Mouse (Mus musculus) thymus, postnatal 25 days (tissue): ENCODE data around the gene Aldh3b3.

Source experiments
- DNase-seq: peaks from one replicate; pipeline ENCODE4 v3.0.0; 2022

Aldh3b3 gene

DNA sequence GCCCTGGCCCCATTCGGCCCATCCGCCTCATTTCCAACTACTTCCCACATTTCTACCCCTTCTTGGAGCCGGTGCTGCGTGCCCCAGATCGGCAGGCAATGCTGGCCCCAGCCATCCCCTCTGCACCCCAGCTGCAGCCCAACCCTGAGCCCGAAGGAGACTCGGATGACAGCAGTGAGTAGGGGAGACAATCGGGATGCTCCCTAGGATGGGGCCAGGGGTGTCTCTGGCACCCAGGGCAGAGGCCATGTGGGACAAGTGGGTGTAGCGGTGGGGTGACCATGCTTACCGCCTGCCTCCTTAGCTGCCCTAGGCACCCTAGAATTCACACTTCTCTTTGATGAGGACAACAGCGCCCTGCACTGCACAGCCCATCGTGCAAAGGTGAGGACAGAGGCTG is 45.2 kb downstream of the Aldh3b3 start:
- DNase-seq = no peak

- no peak for DNase-seq
These were observed 45.9 kb downstream of the Aldh3b3 start for GRCm38 (mm10) chr19:4004331-4004730.

DNA sequence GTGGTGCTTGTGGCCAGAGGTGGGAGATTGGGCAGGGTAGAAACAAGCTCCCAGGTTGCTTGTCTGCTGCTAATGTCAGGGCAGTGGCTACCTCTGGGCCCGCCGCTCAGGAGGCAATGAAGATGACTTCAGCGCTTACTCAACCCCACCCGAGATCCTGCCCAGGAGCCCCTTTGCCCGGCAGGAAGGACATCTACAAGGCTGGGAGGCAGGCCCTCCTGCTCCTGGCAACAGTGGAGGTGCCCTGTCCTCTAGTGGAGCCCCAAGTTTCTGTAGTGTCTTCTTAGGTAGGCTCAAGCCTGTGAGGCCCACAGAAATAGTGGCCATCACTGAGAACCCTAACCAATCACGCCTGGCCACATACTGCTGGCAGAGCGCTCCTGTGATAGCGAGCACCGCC is 46.6 kb downstream of the Aldh3b3 start:
- no peak for DNase-seq

DNA sequence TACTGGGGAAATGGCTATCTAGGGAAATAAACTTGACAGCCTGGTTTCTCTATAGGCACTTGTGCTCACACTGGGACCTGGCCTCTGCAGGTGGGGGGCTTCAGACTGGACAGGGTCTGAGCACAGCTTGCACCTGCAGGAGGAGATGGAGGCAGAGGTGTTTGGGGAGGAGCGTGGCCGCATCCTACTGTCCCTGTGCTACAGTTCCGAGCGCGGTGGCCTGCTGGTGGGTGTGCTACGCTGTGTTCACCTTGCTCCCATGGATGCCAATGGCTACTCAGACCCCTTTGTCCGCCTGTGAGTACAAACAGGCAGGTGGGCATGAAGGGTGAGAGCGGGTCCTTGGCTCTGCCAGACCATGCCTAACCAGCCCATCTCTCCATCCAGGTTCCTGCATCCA is 47.5 kb downstream of the Aldh3b3 start:
- no peak for DNase-seq

- DNase-seq = no peak
These were observed 52.6 kb downstream of the Aldh3b3 start for GRCm38 (mm10) chr19:4011086-4011485.

- DNase-seq = peak; percentile 93
These were observed 54.1 kb downstream of the Aldh3b3 start, which contains the start of gene Ndufv1 for GRCm38 (mm10) chr19:4012432-4013022. Gene Ndufv1, minus strand, starts transcription at chr19:4012806.

- DNase-seq = no peak
These were observed 54.6 kb downstream of the Aldh3b3 start for GRCm38 (mm10) chr19:4013066-4013465.

DNA sequence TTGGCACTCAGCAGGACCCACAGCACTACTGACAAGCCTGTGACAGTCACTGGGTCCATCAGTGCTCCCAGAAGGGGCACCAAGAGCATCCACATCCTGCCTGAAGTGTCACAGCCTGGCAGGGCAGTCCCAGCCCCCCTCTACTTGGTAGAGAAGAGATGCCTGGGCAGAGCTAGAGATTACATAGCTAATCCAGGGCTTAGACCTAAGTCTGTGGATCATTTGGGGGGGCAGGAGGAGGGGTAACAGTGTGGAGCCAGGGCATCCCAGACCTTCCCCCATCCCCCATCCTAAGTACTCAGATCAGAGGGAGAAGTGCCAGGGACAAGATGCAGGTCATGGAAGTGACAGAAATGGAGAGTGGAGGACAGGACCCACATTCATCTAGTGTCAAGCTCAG is 56.4 kb downstream of the Aldh3b3 start:
- DNase-seq = no peak

GRCm38 (mm10) chr19:4015635-4016034 is 57.2 kb downstream of the Aldh3b3 start:
- DNase-seq = no peak

DNA sequence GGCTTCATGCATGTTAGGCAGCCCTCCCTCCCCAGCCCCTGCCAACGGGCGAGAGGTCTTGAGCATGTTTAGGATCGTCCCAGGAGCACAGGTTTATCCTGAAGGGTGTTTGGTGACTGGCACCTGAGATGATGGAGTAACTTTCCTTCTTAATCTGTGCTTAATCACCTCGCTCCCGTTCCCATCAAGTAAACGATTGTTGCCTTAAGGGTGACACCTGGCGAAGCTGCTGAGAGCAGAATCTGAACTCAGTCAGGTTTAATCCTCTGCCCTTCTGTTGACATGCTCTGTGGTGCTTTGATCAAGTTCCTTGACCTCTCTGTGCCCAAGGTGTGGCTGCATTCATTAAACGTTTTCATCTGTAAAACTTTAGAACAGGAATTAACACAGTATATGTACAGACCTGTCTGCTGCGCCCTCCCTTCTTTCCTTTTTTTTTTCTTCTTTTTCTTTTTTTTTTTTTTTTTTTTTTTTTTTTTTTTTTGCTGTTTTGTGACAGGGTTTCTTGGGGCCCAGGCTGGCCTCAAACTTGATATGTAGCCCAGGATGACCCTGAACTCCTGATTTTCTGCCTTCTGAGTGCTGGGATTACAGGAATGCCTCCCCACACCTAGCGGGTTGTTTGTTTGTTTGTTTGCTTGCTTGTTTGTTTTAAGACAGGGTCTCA is 59.6 kb downstream of the Aldh3b3 start:
- no peak for DNase-seq

GRCm38 (mm10) chr19:4018743-4019583 is 60.5 kb downstream of the Aldh3b3 start:
- DNase-seq = peak; percentile 67
